Comparison of ENCODE assay signal across 20 mouse cellular contexts in genomic region chr8:94346264-94346663, GRCm38 (mm10). TPM values are rescaled to one million over a fixed set of nuclear protein-coding genes. Genes with fewer than 3 reads are reported as not detected.
"Had no signal": no experiment of that assay in that cellular context is flagged by ENCODE, and none has a peak within 500 bp of the region (broad histone marks: within the 10 kb centered on the region; RNA-seq: fewer than 3 reads in every experiment).

No protein-coding gene starts in this region.

- H3K4me3 ChIP-seq: intestine, embryonic 15.5 days; kidney, embryonic 15.5 days; limb, embryonic 15.5 days; liver, embryonic 13.5 days; lung, embryonic 15.5 days; midbrain, embryonic 10.5 days; myocyte; neural tube, embryonic 15.5 days; stomach, embryonic 15.5 days had no signal

- H3K27me3 ChIP-seq: intestine, embryonic 15.5 days; kidney, embryonic 15.5 days; limb, embryonic 15.5 days; liver, embryonic 13.5 days; lung, embryonic 15.5 days; neural tube, embryonic 15.5 days; stomach, embryonic 15.5 days had no signal

- H3K4me1 ChIP-seq: intestine, embryonic 15.5 days; kidney, embryonic 15.5 days; limb, embryonic 15.5 days; liver, embryonic 13.5 days; lung, embryonic 15.5 days; neural tube, embryonic 15.5 days; stomach, embryonic 15.5 days had no signal

- DNase-seq: kidney, adult 18-20 months; kidney, postnatal 14 days; layer of hippocampus, postnatal 36 days; liver, embryonic 13.5 days; liver, postnatal 0 days; lung, postnatal 14 days; midbrain, embryonic 14.5 days; retina, postnatal 1 day; thymus, postnatal 36 days had no signal

- H3K27ac ChIP-seq: intestine, embryonic 15.5 days; kidney, embryonic 15.5 days; limb, embryonic 15.5 days; liver, embryonic 13.5 days; lung, embryonic 15.5 days; macrophage; midbrain, embryonic 10.5 days; neural tube, embryonic 15.5 days; stomach, embryonic 15.5 days had no signal

- H3K9me3 ChIP-seq: intestine, embryonic 15.5 days; kidney, embryonic 15.5 days; limb, embryonic 15.5 days; liver, embryonic 13.5 days; lung, embryonic 15.5 days; midbrain, embryonic 10.5 days; neural tube, embryonic 15.5 days; stomach, embryonic 15.5 days had no signal

- H3K9ac ChIP-seq: intestine, embryonic 15.5 days; kidney, embryonic 15.5 days; limb, embryonic 15.5 days; liver, embryonic 13.5 days; liver, postnatal 0 days; lung, embryonic 15.5 days; neural tube, embryonic 15.5 days; stomach, embryonic 15.5 days had no signal

- H3K4me2 ChIP-seq: intestine, embryonic 15.5 days; kidney, embryonic 15.5 days; limb, embryonic 15.5 days; liver, embryonic 13.5 days; lung, embryonic 15.5 days; neural tube, embryonic 15.5 days; stomach, embryonic 15.5 days had no signal

- H3K36me3 ChIP-seq: intestine, embryonic 15.5 days; kidney, embryonic 15.5 days; limb, embryonic 15.5 days; liver, embryonic 13.5 days; lung, embryonic 15.5 days; midbrain, embryonic 10.5 days; neural tube, embryonic 15.5 days; stomach, embryonic 15.5 days had no signal

RNA-seq across cellular contexts. Expression of gene Slc12a3, which starts 17.3 kb away (rescaled TPM):
- polyA plus RNA-seq: limb, embryonic 11.5 days; limb, embryonic 15.5 days; liver, embryonic 13.5 days; macrophage; midbrain, embryonic 10.5 days; neural tube, embryonic 11.5 days had no signal
